Mouse (Mus musculus) E14TG2a.4 (cell line): ENCODE results near the gene Gm45062.

Experiments used
- H3K27me3 ChIP-seq: 2 replicates; pipeline ENCODE4 v1.6.1; 2014; ENCODE audit warnings: low read length, control low read depth; ENCODE audit not compliant: insufficient read depth
- H3K36me3 ChIP-seq: 2 replicates; pipeline ENCODE4 v1.6.1; 2014; ENCODE audit warnings: low read length, control low read depth; ENCODE audit not compliant: insufficient read depth
- H3K4me1 ChIP-seq: replicated peaks from 2 replicates; pipeline ENCODE4 v1.6.1; 2014; ENCODE audit warnings: low read depth, low read length, control low read depth
- H3K4me3 ChIP-seq: replicated peaks from 2 replicates; pipeline ENCODE4 v1.5.1; 2014; ENCODE audit warnings: mild to moderate bottlenecking, low read length
- H3K9me3 ChIP-seq: 2 replicates; pipeline ENCODE4 v1.6.1; 2014; ENCODE audit warnings: low read length, control low read depth
- CTCF ChIP-seq: conservative IDR thresholded peaks from 2 replicates; pipeline ENCODE4 v1.5.1; 2014; ENCODE audit warnings: low read length
- NANOG ChIP-seq: IDR thresholded peaks from 2 replicates; pipeline ENCODE4 v1.6.1; 2014; ENCODE audit warnings: borderline replicate concordance, low read length, mixed read lengths
- POU5F1 ChIP-seq: IDR thresholded peaks from 2 replicates; pipeline ENCODE4 v1.6.1; 2014; ENCODE audit warnings: low read length, borderline replicate concordance

Gene Gm45062

DNA sequence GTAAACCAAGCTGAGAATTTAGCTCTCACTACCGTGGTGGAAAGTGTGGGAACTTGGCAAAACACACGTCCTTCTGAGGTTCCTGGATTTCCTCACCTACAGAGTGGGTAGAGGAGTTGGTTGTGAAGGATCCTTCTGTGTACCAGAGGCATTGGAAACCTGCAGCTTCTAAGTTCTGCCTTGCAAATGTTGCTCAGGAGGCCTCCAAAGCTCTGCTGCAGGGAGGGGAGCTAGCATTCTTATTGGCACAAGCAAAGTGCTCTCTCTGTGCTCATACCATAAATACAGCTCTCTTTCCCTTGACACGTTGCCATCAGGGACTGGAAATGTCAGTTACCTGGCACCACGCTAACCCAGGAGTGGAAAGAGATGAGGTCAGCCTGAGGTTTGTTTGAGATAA lies 379.6 kb downstream of the Gm45062 start:
- Histone ChIP-seq H3K36me3 (no peaks in the 10 kb centered on the region), H3K9me3 (no peaks in the 10 kb centered on the region), H3K27me3 (no peaks in the 10 kb centered on the region), H3K4me3 (no peak overlapping the region), H3K4me1 (no peaks in the 10 kb centered on the region)
- TF ChIP-seq NANOG (no peak), POU5F1 (no peak), CTCF (no peak)

DNA sequence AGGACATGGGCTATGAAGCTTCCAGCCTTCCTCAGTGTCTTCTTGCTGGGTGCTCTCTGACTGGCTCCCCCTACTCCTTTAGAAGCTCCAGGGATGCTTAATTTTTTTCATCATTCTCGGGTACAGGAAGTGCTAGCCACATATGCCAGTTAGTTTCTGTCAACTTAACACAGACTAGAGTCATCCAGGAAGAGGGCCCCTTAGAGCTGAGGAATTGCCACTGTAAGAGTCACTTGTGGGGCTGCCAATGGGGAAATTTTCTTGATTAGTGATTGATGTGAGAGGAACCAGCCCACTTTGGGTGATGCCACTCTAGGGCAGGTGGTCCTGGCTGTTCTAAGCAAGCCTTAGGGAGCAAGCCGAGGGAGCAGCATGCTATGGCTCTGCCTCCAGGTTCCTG lies 380.3 kb downstream of the Gm45062 start:
- Histone ChIP-seq H3K4me1 (0 out of 2 replicates have a peak, but pooled peaks cover under 1% of the 10 kb centered on the region), H3K27me3 (no peaks in the 10 kb centered on the region), H3K36me3 (no peaks in the 10 kb centered on the region), H3K4me3 (no peak overlapping the region), H3K9me3 (no peaks in the 10 kb centered on the region)
- TF ChIP-seq POU5F1 (no peak), NANOG (no peak), CTCF (no peak)

DNA sequence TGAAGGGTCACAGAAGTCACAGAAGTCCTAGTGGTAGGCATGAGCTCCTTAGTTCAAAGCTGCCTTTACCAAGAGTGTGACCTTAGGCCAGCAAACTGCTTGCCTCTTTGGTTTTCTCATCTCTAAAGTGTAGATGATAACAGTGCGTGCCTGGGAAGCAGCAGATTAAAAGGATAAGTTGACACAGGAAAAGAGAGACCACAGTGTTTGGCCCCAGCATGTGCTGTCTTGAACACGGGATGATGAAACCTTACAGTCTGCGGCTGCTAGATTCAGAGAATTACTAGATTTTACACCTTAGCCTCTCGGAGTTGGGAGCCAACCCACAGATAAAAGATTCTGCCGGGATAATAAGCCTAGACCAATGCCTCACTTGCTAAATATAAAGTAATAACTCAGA lies 381.6 kb downstream of the Gm45062 start:
- no peaks in the 10 kb centered on the region for H3K9me3 ChIP-seq
- H3K4me1 ChIP-seq: peaks cover 5% of the 10 kb centered on the region
- H3K36me3 ChIP-seq: no peaks in the 10 kb centered on the region
- H3K4me3 ChIP-seq: no peak overlapping the region
- H3K27me3 ChIP-seq: no peaks in the 10 kb centered on the region
- TF ChIP-seq NANOG (no peak), CTCF (no peak), POU5F1 (no peak)

DNA sequence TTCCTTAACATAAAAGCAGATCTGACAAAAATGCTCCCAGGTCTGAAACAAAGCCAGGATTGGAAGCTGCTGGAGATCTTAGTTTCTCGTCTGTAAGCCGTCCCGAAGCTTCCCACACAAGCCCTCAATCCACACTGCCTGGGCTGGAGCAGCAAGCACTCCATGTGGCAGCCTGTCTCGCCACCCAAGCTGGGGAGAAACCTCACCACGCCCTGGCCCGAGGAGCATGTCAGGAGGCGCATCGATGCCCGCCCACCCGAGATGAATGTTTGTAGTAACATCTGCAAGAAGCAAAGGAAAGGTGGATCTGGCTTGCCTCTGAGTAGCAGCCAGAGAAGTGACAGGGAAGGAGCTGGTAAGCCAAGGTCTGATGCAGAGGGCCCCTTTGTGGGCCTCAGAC lies 385.5 kb downstream of the Gm45062 start:
- Histone ChIP-seq H3K36me3 (no peaks in the 10 kb centered on the region), H3K4me3 (no peak overlapping the region), H3K27me3 (no peaks in the 10 kb centered on the region), H3K9me3 (no peaks in the 10 kb centered on the region), H3K4me1 (peaks cover 5% of the 10 kb centered on the region)
- no peak for TF ChIP-seq NANOG
- no peak for TF ChIP-seq CTCF
- no peak for TF ChIP-seq POU5F1

DNA sequence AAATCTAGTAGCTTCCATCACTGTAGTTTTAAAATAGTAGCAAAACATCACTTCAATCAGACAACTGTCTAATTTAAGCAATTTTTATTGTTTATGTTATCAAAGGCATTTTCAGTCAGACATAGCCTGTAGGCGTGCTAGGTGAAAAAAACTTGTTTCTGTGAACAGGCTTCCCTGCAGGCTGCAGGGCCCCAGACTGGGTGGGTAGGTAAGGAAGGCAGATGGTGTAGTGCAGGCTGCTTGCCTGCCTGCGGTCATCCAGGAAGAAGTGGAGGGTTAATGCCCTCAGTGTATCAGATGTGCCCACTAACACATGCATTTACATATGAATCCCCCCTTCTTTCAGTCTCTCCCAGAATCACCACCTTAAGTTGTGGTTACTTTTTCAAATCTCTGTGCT lies 386.5 kb downstream of the Gm45062 start:
- Histone ChIP-seq H3K4me3 (no peak overlapping the region), H3K36me3 (no peaks in the 10 kb centered on the region), H3K4me1 (peaks cover 5% of the 10 kb centered on the region), H3K27me3 (no peaks in the 10 kb centered on the region), H3K9me3 (no peaks in the 10 kb centered on the region)
- no peak for TF ChIP-seq NANOG
- no peak for TF ChIP-seq CTCF
- no peak for TF ChIP-seq POU5F1
